Mouse (Mus musculus): Measurements from ENCODE around the gene Hspb2.

Hspb2 gene

GRCm38 (mm10) chr9:50724147-50724546, 28.0 kb downstream of the Hspb2 start:
- in situ Hi-C loops (cut with MboI; ENCODE audit: low pct_unique_long_range_greater_than_20kb in 1 of 2, low sequenced_read_pairs in 2 of 2, unreplicated experiment in 1 of 2), result no loop called here

- in situ Hi-C loops (cut with MboI; ENCODE audit: low pct_unique_long_range_greater_than_20kb in 1 of 2, low sequenced_read_pairs in 2 of 2, unreplicated experiment in 1 of 2), result no loop called here
These were observed 28.7 kb downstream of the Hspb2 start for GRCm38 (mm10) chr9:50723406-50723805.

GRCm38 (mm10) chr9:50722451-50722911, 29.7 kb downstream of the Hspb2 start:
- in situ Hi-C loops (cut with MboI; ENCODE audit: low pct_unique_long_range_greater_than_20kb in 1 of 2, low sequenced_read_pairs in 2 of 2, unreplicated experiment in 1 of 2), result no loop called here

- in situ Hi-C loops (cut with MboI; ENCODE audit: low pct_unique_long_range_greater_than_20kb in 1 of 2, low sequenced_read_pairs in 2 of 2, unreplicated experiment in 1 of 2), result no loop called here
These were observed 31.1 kb downstream of the Hspb2 start for GRCm38 (mm10) chr9:50721061-50721460.

- in situ Hi-C loops (cut with MboI; ENCODE audit: low pct_unique_long_range_greater_than_20kb in 1 of 2, low sequenced_read_pairs in 2 of 2, unreplicated experiment in 1 of 2), result no loop called here
These were observed 33.3 kb downstream of the Hspb2 start for GRCm38 (mm10) chr9:50718878-50719277.

GRCm38 (mm10) chr9:50714188-50714587, 38.0 kb downstream of the Hspb2 start:
- in situ Hi-C loops (cut with MboI; ENCODE audit: low pct_unique_long_range_greater_than_20kb in 1 of 2, low sequenced_read_pairs in 2 of 2, unreplicated experiment in 1 of 2), result no loop called here

GRCm38 (mm10) chr9:50711337-50711736, 40.8 kb downstream of the Hspb2 start:
- in situ Hi-C loops (cut with MboI; ENCODE audit: low pct_unique_long_range_greater_than_20kb in 1 of 2, low sequenced_read_pairs in 2 of 2, unreplicated experiment in 1 of 2), result no loop called here

GRCm38 (mm10) chr9:50709108-50709507, 43.0 kb downstream of the Hspb2 start:
- in situ Hi-C loops (cut with MboI; ENCODE audit: low pct_unique_long_range_greater_than_20kb in 1 of 2, low sequenced_read_pairs in 2 of 2, unreplicated experiment in 1 of 2), result no loop called here

- in situ Hi-C loops (cut with MboI; ENCODE audit: low pct_unique_long_range_greater_than_20kb in 1 of 2, low sequenced_read_pairs in 2 of 2, unreplicated experiment in 1 of 2), result no loop called here
These were observed 47.2 kb downstream of the Hspb2 start for GRCm38 (mm10) chr9:50704907-50705306.
